Comparison of ENCODE assay signal across 23 mouse cellular contexts in the genomic region with DNA sequence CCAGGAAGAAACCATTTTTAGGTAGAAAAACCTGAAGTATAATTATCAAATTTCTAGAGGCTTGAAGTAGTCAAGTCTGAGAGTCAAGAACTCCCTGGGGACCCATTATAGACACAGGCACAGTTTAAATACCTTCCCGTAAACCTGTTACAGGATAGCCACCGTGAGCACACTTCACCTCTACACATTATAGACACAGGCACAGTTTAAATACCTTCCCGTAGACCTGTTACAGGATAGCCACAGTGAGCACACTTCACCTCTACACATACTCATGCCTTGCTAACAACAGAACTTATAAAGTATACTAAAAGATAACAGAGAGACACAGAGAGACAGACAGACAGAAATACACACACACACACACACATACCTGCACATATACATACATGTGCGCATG. TPM values are rescaled to one million over a fixed set of nuclear protein-coding genes. Genes with fewer than 3 reads are reported as not detected.
A peak's percentile ranks its signal among the peaks of the same experiment; 100 is the strongest.
DNase-seq lines count a peak whose midpoint lies in the region; ATAC-seq and TF ChIP-seq lines count a peak whose summit lies in the region.
"Had no signal": no experiment of that assay in that cellular context is flagged by ENCODE, and none has a peak within 500 bp of the region (broad histone marks: within the 10 kb centered on the region; RNA-seq: fewer than 3 reads in every experiment).

No protein-coding gene starts in this region.

- H3K4me3 ChIP-seq in lung, embryonic 14.5 days (ENCODE audit: low read depth, low read length) = no peak overlapping the region
- no peak overlapping the region for H3K4me3 ChIP-seq in lung, embryonic 15.5 days
- no peak overlapping the region for H3K4me3 ChIP-seq in lung, embryonic 16.5 days (ENCODE audit: low read length)
- H3K4me3 ChIP-seq in lung, postnatal 0 days (ENCODE audit: low read depth, low read length) = no peak overlapping the region

- no peak overlapping the region for H3K4me2 ChIP-seq in lung, embryonic 14.5 days
- no peak overlapping the region for H3K4me2 ChIP-seq in lung, embryonic 15.5 days
- no peak overlapping the region for H3K4me2 ChIP-seq in lung, embryonic 16.5 days (ENCODE audit: low read depth, low read length)
- H3K4me2 ChIP-seq in lung, postnatal 0 days (replicated peaks; ENCODE audit: low read depth, low read length) = no peak overlapping the region

- no peaks in the 10 kb centered on the region for H3K27me3 ChIP-seq in lung, embryonic 14.5 days (ENCODE audit: insufficient read depth, low read length)
- no peaks in the 10 kb centered on the region for H3K27me3 ChIP-seq in lung, embryonic 15.5 days
- no peaks in the 10 kb centered on the region for H3K27me3 ChIP-seq in lung, embryonic 16.5 days (ENCODE audit: control insufficient read depth, insufficient read depth, low read depth, low read length)
- H3K27me3 ChIP-seq in lung, postnatal 0 days (replicated peaks; ENCODE audit: insufficient read depth, low read length) = no peaks in the 10 kb centered on the region
- H3K27me3 ChIP-seq: CH12.LX, Patski had no signal

- H3K4me1 ChIP-seq in lung, embryonic 14.5 days (ENCODE audit: insufficient read depth) = no peaks in the 10 kb centered on the region
- H3K4me1 ChIP-seq in lung, embryonic 15.5 days = peaks cover 6% of the 10 kb centered on the region
- H3K4me1 ChIP-seq in lung, embryonic 16.5 days (replicated peaks; ENCODE audit: control insufficient read depth, insufficient read depth, low read length) = peaks cover 15% of the 10 kb centered on the region
- H3K4me1 ChIP-seq in lung, postnatal 0 days (ENCODE audit: insufficient read depth, low read depth, low read length) = no peaks in the 10 kb centered on the region

- H3K36me3 ChIP-seq in lung, embryonic 14.5 days (ENCODE audit: insufficient read depth) = no peaks in the 10 kb centered on the region
- no peaks in the 10 kb centered on the region for H3K36me3 ChIP-seq in lung, embryonic 15.5 days
- H3K36me3 ChIP-seq in lung, embryonic 16.5 days (ENCODE audit: control insufficient read depth, insufficient read depth, low read length) = no peaks in the 10 kb centered on the region
- no peaks in the 10 kb centered on the region for H3K36me3 ChIP-seq in lung, postnatal 0 days (ENCODE audit: insufficient read depth, low read length)
- H3K36me3 ChIP-seq: G1E had no signal

- peak; percentile 50; the same call in 1 of the 2 replicates for TF ChIP-seq EP300 in lung, postnatal 0 days (IDR thresholded peaks at IDR 0.05)

- no peak overlapping the region for H3K9ac ChIP-seq in lung, embryonic 14.5 days
- no peak overlapping the region for H3K9ac ChIP-seq in lung, embryonic 15.5 days
- H3K9ac ChIP-seq in lung, embryonic 16.5 days (ENCODE audit: low read length) = no peak overlapping the region
- H3K9ac ChIP-seq in lung, postnatal 0 days (replicated peaks; ENCODE audit: low read depth) = no peak overlapping the region

- H3K27ac ChIP-seq in lung, embryonic 14.5 days (ENCODE audit: low read depth) = no peak overlapping the region
- H3K27ac ChIP-seq in lung, embryonic 15.5 days = peak overlapping the region; percentile 52
- no peak overlapping the region for H3K27ac ChIP-seq in lung, embryonic 16.5 days (ENCODE audit: low read length)
- H3K27ac ChIP-seq in lung, postnatal 0 days (ENCODE audit: low read length) = no peak overlapping the region

- ATAC-seq in lung, embryonic 14.5 days (ENCODE audit: insufficient read depth) = no peak; the same call in 1 of the 2 replicates
- ATAC-seq in lung, embryonic 15.5 days (ENCODE audit: borderline replicate concordance, extremely low read depth, low FRiP score, low TSS enrichment) = no peak; the same call in 1 of the 2 replicates
- ATAC-seq in lung, embryonic 16.5 days (ENCODE audit: low read depth) = peak; percentile 69; the same call in 1 of the 2 replicates
- peak; percentile 48 for ATAC-seq in lung, postnatal 0 days
- ATAC-seq: activated CD4-positive, CD25-positive, alpha-beta regulatory T cell, adult 4 months; CD4-positive, CD25-positive, alpha-beta regulatory T cell, adult 4 months; Patski had no signal

- 70% methylated on average over 4 of the region's 4 CpGs for WGBS in lung, embryonic 14.5 days
- WGBS in lung, embryonic 15.5 days = 64% methylated on average over 4 of the region's 4 CpGs
- WGBS in lung, embryonic 16.5 days = 53% methylated on average over 4 of the region's 4 CpGs
- whole genome bisulfite sequencing in lung, postnatal 0 days = 72% methylated on average over 4 of the region's 4 CpGs

- H3K9me3 ChIP-seq in lung, embryonic 14.5 days (ENCODE audit: low read depth, low read length) = no peaks in the 10 kb centered on the region
- H3K9me3 ChIP-seq in lung, embryonic 15.5 days = no peaks in the 10 kb centered on the region
- H3K9me3 ChIP-seq in lung, embryonic 16.5 days (ENCODE audit: control insufficient read depth, low read length) = no peaks in the 10 kb centered on the region
- H3K9me3 ChIP-seq in lung, postnatal 0 days (ENCODE audit: low read length) = no peaks in the 10 kb centered on the region
- H3K9me3 ChIP-seq: G1E had no signal

- peak; percentile 26 for DNase-seq in lung, embryonic 14.5 days
- no peak for DNase-seq in lung, postnatal 14 days
- DNase-seq in lung, postnatal 10 days = no peak
- DNase-seq in lung, postnatal 36 days = no peak
- peak; percentile 64 for DNase-seq in lung, postnatal 0 days (ENCODE audit: low spot score)
- no peak for DNase-seq in lung, adult 18-20 months
- DNase-seq: adrenal gland, adult 2 months; adrenal gland, adult 8-10 months; adrenal gland, postnatal 10 days; adrenal gland, postnatal 14 days; adrenal gland, postnatal 25 days; adrenal gland, postnatal 36 days; B cell, adult 2 months; cerebellum, adult 11 months; cerebellum, adult 11-12 months had no signal

- TF ChIP-seq CTCF in lung, embryonic 14.5 days (IDR thresholded peaks at IDR 0.05; ENCODE audit: low read depth) = no peak
- TF ChIP-seq CTCF in lung, postnatal 0 days (IDR thresholded peaks at IDR 0.05) = no peak

RNA-seq across cellular contexts. Expression of a gene that starts 24.5 kb away (rescaled TPM):
- 0.37 TPM in 1 of 2 replicates, not detected in the other for polyA plus RNA-seq in lung, embryonic 14.5 days (2014; fragmentation: Nextera tagmentation; extraction: Ambion mirVana)
- 0.75 and 2.5 TPM in 2 replicates for polyA plus RNA-seq in lung, embryonic 15.5 days (2015; fragmentation: Nextera tagmentation; extraction: Ambion mirVana)
- polyA plus RNA-seq in lung, embryonic 16.5 days (2015; fragmentation: Nextera tagmentation; extraction: Ambion mirVana) = 0.60 and 7.5 TPM in 2 replicates
- polyA plus RNA-seq in lung, postnatal 0 days (2015; fragmentation: Nextera tagmentation; extraction: Ambion mirVana) = not detected in 2 replicates
- polyA plus RNA-seq: activated CD4-positive, CD25-positive, alpha-beta regulatory T cell, adult 4 months; C2C12; CD4-positive, CD25-positive, alpha-beta regulatory T cell, adult 4 months; G1E had no signal

Comparison
In these comparisons a context has a peak if more than half of its experiments do, and no peak if none do; other contexts are left out.
1. ATAC-seq: peak in lung, embryonic 16.5 days (single experiment) and lung, postnatal 0 days (single experiment); none in lung, embryonic 14.5 days (single experiment) and lung, embryonic 15.5 days (single experiment).
2. DNase-seq: peak in lung, embryonic 14.5 days (single experiment) and lung, postnatal 0 days (single experiment); none in lung, postnatal 14 days (single experiment), lung, postnatal 10 days (single experiment), lung, postnatal 36 days (single experiment) and lung, adult 18-20 months (0 of 2).